Mouse (Mus musculus): ENCODE measurements around the gene Acot1. TPM values are rescaled to one million over a fixed set of nuclear protein-coding genes. Genes with fewer than 3 reads are reported as not detected.
"Not testable (repeated sequence)": the region's sequence is repeated elsewhere in the genome, so short reads cannot be mapped to it uniquely, and the experiment has no call there.

The Acot1 gene
- 44.4 and 48.8 TPM in 2 replicates for polyA plus RNA-seq (2014; fragmentation: Nextera tagmentation; extraction: Ambion mirVana)

DNA sequence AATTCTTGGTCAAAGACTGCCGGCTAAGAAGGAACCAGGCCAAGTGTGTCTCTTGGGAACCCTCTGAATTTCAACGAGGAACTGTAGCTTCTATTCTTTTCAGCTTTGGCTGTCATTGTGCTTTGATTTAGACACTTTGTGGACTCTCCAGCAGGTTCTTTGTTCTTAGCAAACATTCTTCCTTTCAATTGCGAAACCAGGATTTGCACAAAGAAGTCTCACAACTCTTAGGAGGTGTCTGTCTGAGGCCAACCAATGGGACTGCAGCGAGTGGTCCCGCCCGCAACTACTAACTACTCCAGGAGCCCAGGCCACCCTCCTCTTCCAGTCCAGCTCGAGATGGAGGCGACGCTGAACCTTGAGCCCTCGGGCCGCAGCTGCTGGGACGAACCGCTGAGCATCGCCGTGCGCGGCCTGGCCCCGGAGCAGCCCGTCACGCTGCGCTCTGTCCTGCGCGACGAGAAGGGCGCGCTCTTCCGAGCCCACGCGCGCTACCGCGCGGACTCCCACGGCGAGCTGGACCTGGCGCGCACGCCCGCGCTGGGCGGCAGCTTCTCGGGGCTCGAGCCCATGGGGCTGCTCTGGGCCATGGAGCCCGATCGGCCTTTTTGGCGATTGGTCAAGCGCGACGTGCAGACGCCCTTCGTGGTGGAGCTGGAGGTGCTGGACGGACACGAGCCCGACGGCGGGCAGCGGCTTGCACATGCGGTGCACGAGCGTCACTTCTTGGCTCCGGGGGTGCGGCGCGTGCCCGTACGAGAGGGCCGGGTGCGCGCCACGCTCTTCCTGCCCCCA, at the start of gene Acot1:
Acot1 (plus strand) TSS at position 320 of the 795 bp plus-strand sequence.
- Histone ChIP-seq H3K4me2 (replicated peaks; ENCODE audit: low read depth, low read length) (peak within 1 kb of the TSS; percentile 46), H3K9ac (replicated peaks; ENCODE audit: low read depth, low read length) (peak within 1 kb of the TSS; percentile 25; the same call in 1 of the 2 replicates), H3K4me3 (ENCODE audit: low read depth, low read length) (peak within 1 kb of the TSS; percentile 43), H3K27ac (ENCODE audit: low read length) (peak within 1 kb of the TSS; percentile 6; the same call in 1 of the 2 replicates)
- WGBS = 2% methylated on average over 52 of the region's 70 CpGs
- peak; percentile 96 for ATAC-seq (ENCODE audit: insufficient number of reproducible peaks, insufficient read depth, low FRiP score, low read depth)
- not testable (repeated sequence) for H3K9me3 ChIP-seq (ENCODE audit: control insufficient read depth, low read depth, low read length); H3K4me1 ChIP-seq (ENCODE audit: control insufficient read depth, insufficient read depth, low read length); H3K36me3 ChIP-seq (ENCODE audit: control insufficient read depth, insufficient read depth, low read length); H3K27me3 ChIP-seq (ENCODE audit: control insufficient read depth, insufficient read depth, low read length)

DNA sequence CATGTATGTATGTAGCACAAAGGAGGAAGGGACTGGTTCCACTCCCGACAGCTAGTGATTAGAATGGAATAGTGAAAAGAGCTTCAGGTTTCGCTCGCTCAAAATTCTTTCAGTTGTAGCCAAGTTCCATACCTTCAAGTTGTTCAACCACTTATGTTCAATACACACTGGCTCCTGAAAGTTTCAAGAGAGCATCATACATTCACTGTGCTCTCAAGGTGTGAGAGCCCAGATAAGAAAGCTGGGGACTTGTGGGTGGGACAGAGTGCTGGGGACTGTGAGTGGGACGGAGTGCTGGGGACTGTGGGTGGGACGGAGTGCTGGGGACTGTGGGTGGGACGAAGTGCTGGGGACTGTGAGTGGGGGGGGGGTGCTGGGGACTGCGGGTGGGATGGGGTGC, 44.1 kb upstream of the Acot1 start:
- H3K27ac ChIP-seq (ENCODE audit: low read length) = no peak overlapping the region
- H3K9ac ChIP-seq (replicated peaks; ENCODE audit: low read depth, low read length) = no peak overlapping the region
- ATAC-seq (ENCODE audit: insufficient number of reproducible peaks, insufficient read depth, low FRiP score, low read depth) = no peak
- H3K4me3 ChIP-seq (ENCODE audit: low read depth, low read length) = no peak overlapping the region
- H3K36me3 ChIP-seq (ENCODE audit: control insufficient read depth, insufficient read depth, low read length) = no peaks in the 10 kb centered on the region
- H3K9me3 ChIP-seq (ENCODE audit: control insufficient read depth, low read depth, low read length) = no peaks in the 10 kb centered on the region
- H3K4me2 ChIP-seq (replicated peaks; ENCODE audit: low read depth, low read length) = no peak overlapping the region
- WGBS = 79% methylated on average over 7 of the region's 7 CpGs
- no peaks in the 10 kb centered on the region for H3K27me3 ChIP-seq (ENCODE audit: control insufficient read depth, insufficient read depth, low read length)
- no peaks in the 10 kb centered on the region for H3K4me1 ChIP-seq (ENCODE audit: control insufficient read depth, insufficient read depth, low read length)

DNA sequence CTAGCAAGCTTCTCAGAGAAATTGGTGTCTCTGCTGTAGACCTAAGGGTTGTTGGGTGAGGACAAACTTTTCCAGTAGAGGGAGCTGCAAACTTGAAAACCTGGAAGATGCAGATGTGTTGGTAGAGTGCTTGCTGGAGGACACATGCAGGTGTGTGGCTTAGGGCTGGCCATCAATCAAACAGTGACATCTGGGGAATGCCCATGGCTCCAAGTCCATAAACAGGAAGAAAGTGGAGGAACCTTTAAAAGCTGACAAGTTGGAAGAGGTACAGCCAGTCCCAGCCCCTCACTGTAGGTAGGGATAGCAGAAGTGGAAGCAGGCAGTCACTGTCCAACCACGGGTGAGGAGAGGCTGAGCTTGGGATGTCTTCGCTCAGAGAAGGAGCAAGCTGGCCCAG, 37.2 kb upstream of the Acot1 start:
- H3K27me3 ChIP-seq (ENCODE audit: control insufficient read depth, insufficient read depth, low read length) = no peaks in the 10 kb centered on the region
- no peaks in the 10 kb centered on the region for H3K4me1 ChIP-seq (ENCODE audit: control insufficient read depth, insufficient read depth, low read length)
- H3K27ac ChIP-seq (ENCODE audit: low read length) = no peak overlapping the region
- WGBS = 40% methylated on average over 2 of the region's 2 CpGs
- H3K9ac ChIP-seq (replicated peaks; ENCODE audit: low read depth, low read length) = no peak overlapping the region
- H3K4me3 ChIP-seq (ENCODE audit: low read depth, low read length) = no peak overlapping the region
- H3K4me2 ChIP-seq (replicated peaks; ENCODE audit: low read depth, low read length) = no peak overlapping the region
- H3K36me3 ChIP-seq (ENCODE audit: control insufficient read depth, insufficient read depth, low read length) = no peaks in the 10 kb centered on the region
- ATAC-seq (ENCODE audit: insufficient number of reproducible peaks, insufficient read depth, low FRiP score, low read depth) = no peak
- H3K9me3 ChIP-seq (ENCODE audit: control insufficient read depth, low read depth, low read length) = no peaks in the 10 kb centered on the region

DNA sequence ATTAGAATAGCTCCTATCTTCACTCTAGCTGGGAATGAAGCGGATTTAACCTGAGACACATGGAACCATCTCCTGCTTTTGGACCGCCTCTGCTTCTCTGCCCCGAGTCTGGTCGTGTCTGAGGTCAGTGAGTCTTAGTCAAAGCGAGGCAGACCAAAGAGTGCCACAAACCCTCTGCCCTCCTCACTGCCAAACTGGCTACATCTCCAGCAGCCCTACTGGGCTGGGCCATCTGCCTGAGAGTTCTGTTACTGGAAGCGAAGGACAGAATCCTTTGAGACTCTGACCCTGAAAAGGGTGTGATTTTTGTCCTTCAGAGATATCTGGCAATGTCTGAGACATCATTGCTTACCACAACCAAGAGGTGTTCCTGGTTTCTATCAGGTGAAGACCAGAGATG, 30.4 kb upstream of the Acot1 start:
- Histone ChIP-seq H3K36me3 (ENCODE audit: control insufficient read depth, insufficient read depth, low read length) (no peaks in the 10 kb centered on the region), H3K4me1 (ENCODE audit: control insufficient read depth, insufficient read depth, low read length) (no peaks in the 10 kb centered on the region), H3K9ac (replicated peaks; ENCODE audit: low read depth, low read length) (no peak overlapping the region), H3K9me3 (ENCODE audit: control insufficient read depth, low read depth, low read length) (no peaks in the 10 kb centered on the region), H3K4me2 (replicated peaks; ENCODE audit: low read depth, low read length) (no peak overlapping the region), H3K27me3 (ENCODE audit: control insufficient read depth, insufficient read depth, low read length) (no peaks in the 10 kb centered on the region), H3K4me3 (ENCODE audit: low read depth, low read length) (no peak overlapping the region), H3K27ac (ENCODE audit: low read length) (no peak overlapping the region)
- no peak for ATAC-seq (ENCODE audit: insufficient number of reproducible peaks, insufficient read depth, low FRiP score, low read depth)
- 84% methylated on average over 6 of the region's 6 CpGs for WGBS

DNA sequence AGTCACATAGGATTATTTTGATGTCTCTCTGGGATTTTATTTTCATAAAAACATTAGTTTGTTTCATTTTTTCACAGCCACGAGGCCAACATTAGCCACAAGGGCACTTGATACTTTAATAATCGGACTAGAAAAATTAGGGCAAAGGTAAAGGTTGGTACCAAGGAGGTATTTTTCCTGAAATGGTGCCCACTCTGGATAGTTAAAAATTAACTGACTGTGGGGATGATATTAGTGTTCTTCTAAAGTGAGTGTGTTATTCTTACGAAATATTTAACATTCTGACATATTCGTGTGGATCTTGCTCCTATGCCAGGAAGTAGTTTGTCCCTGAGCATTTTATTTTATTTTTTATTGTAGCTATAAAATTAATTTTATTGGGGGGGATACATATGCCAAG, 27.7 kb upstream of the Acot1 start:
- WGBS = 88% methylated on average over 4 of the region's 4 CpGs
- Histone ChIP-seq H3K4me2 (replicated peaks; ENCODE audit: low read depth, low read length) (no peak overlapping the region), H3K4me3 (ENCODE audit: low read depth, low read length) (no peak overlapping the region), H3K27me3 (ENCODE audit: control insufficient read depth, insufficient read depth, low read length) (no peaks in the 10 kb centered on the region), H3K36me3 (ENCODE audit: control insufficient read depth, insufficient read depth, low read length) (no peaks in the 10 kb centered on the region), H3K9me3 (ENCODE audit: control insufficient read depth, low read depth, low read length) (no peaks in the 10 kb centered on the region), H3K27ac (ENCODE audit: low read length) (no peak overlapping the region), H3K4me1 (ENCODE audit: control insufficient read depth, insufficient read depth, low read length) (no peaks in the 10 kb centered on the region), H3K9ac (replicated peaks; ENCODE audit: low read depth, low read length) (no peak overlapping the region)
- ATAC-seq (ENCODE audit: insufficient number of reproducible peaks, insufficient read depth, low FRiP score, low read depth) = no peak

DNA sequence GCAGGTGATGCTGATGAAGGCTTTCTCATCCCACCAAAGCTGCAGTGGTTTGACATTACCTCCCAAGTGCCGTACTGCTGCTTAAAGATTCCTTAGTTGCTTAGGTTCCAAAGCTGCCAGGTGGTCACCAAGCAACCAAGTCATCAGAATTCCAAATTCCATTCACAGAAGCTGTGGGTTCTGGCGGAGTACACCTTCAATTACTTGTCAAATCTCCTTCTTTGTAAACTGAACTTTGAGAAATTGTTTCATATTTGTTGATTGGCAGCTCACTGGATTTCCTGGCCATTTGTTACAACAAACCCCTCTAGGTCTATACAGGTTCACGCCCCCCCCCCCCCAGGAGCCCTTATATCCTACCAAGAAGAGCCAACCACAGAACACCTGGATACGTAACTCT, 24.5 kb upstream of the Acot1 start, which contains the start of gene Heatr4:
Heatr4 (minus strand) TSS at position 101 of the 400 bp plus-strand sequence.
- Histone ChIP-seq H3K27me3 (ENCODE audit: control insufficient read depth, insufficient read depth, low read length) (no peaks in the 10 kb centered on the region), H3K36me3 (ENCODE audit: control insufficient read depth, insufficient read depth, low read length) (no peaks in the 10 kb centered on the region), H3K4me1 (ENCODE audit: control insufficient read depth, insufficient read depth, low read length) (no peaks in the 10 kb centered on the region), H3K4me2 (replicated peaks; ENCODE audit: low read depth, low read length) (no peak within 1 kb of the TSS), H3K9me3 (ENCODE audit: control insufficient read depth, low read depth, low read length) (no peaks in the 10 kb centered on the region), H3K4me3 (ENCODE audit: low read depth, low read length) (no peak within 1 kb of the TSS), H3K9ac (replicated peaks; ENCODE audit: low read depth, low read length) (no peak within 1 kb of the TSS), H3K27ac (ENCODE audit: low read length) (no peak within 1 kb of the TSS)
- WGBS = 67% methylated on average over 4 of the region's 4 CpGs
- no peak for ATAC-seq (ENCODE audit: insufficient number of reproducible peaks, insufficient read depth, low FRiP score, low read depth)

DNA sequence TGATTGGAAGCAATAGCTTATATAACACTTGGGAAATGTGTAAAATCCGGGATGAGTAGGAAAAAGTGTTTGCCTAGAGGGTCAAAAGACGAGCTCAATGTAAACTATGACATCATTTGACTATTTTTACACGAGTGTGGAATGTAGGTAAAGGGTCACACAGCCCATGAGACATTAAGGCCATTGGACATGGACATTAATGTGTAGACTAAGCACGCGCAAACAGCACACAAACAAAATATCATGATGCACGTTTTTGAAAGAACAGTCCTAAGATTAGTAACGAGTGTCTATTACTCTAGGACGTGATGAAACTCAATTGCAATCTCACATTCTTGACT, 22.1 kb upstream of the Acot1 start:
- H3K9ac ChIP-seq (replicated peaks; ENCODE audit: low read depth, low read length) = peak overlapping the region; percentile 69; the same call in 1 of the 2 replicates
- H3K4me2 ChIP-seq (replicated peaks; ENCODE audit: low read depth, low read length) = peak overlapping the region; percentile 50
- peak overlapping the region; percentile 90; the same call in 1 of the 2 replicates for H3K27ac ChIP-seq (ENCODE audit: low read length)
- ATAC-seq (ENCODE audit: insufficient number of reproducible peaks, insufficient read depth, low FRiP score, low read depth) = 0 out of 2 replicates have a peak, but pooled peaks have one; percentile 5
- no peaks in the 10 kb centered on the region for H3K9me3 ChIP-seq (ENCODE audit: control insufficient read depth, low read depth, low read length)
- WGBS = 17% methylated on average over 8 of the region's 8 CpGs
- H3K4me1 ChIP-seq (ENCODE audit: control insufficient read depth, insufficient read depth, low read length) = no peaks in the 10 kb centered on the region
- no peaks in the 10 kb centered on the region for H3K27me3 ChIP-seq (ENCODE audit: control insufficient read depth, insufficient read depth, low read length)
- H3K4me3 ChIP-seq (ENCODE audit: low read depth, low read length) = peak overlapping the region; percentile 63
- H3K36me3 ChIP-seq (ENCODE audit: control insufficient read depth, insufficient read depth, low read length) = no peaks in the 10 kb centered on the region

DNA sequence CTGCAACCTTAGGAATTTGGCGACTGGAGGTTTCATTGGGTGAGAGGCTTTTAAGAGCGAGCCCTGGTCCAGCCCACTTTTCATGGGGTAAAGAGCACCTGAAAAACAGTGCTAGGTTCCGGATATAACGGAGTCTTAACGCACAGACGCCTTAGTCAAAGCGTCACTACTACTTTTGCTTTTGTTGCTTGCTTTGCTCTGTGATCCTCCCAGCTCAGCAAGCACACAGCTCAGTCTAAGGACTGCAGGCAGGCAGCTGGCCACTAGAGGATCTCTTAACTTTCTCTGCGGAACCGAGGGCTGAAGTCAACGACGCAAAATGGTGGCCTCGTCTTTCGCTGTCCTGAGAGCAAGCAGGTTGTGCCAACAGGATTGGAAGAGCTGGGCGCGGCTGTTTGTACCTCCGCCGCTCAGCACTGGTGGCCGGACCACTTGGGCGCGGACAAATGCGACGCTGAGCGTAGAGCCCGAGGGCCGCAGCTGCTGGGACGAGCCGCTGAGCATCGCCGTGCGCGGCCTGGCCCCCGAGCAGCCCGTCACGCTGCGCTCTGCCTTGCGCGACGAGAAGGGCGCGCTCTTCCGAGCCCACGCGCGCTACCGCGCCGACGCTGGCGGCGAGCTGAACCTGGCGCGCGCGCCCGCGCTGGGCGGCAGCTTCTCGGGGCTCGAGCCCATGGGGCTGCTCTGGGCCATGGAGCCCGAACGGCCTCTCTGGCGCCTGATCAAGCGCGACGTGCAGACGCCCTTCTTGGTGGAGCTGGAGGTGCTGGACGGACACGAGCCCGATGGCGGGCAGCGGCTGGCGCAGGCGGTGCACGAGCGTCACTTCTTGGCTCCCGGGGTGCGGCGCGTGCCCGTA, 21.5 kb upstream of the Acot1 start, which contains the start of gene Acot2:
Acot2 (plus strand) TSS at position 279 of the 859 bp plus-strand sequence.
- peak; percentile 91 for ATAC-seq (ENCODE audit: insufficient number of reproducible peaks, insufficient read depth, low FRiP score, low read depth)
- 1% methylated on average over 78 of the region's 80 CpGs for WGBS
- Histone ChIP-seq H3K9ac (replicated peaks; ENCODE audit: low read depth, low read length) (peak within 1 kb of the TSS; percentile 69), H3K27me3 (ENCODE audit: control insufficient read depth, insufficient read depth, low read length) (no peaks in the 10 kb centered on the region), H3K4me2 (replicated peaks; ENCODE audit: low read depth, low read length) (peak within 1 kb of the TSS; percentile 50), H3K36me3 (ENCODE audit: control insufficient read depth, insufficient read depth, low read length) (no peaks in the 10 kb centered on the region), H3K27ac (ENCODE audit: low read length) (peak within 1 kb of the TSS; percentile 90), H3K9me3 (ENCODE audit: control insufficient read depth, low read depth, low read length) (no peaks in the 10 kb centered on the region), H3K4me1 (ENCODE audit: control insufficient read depth, insufficient read depth, low read length) (no peaks in the 10 kb centered on the region), H3K4me3 (ENCODE audit: low read depth, low read length) (peak within 1 kb of the TSS; percentile 63)
